Comparison of ENCODE assay signal across 7 mouse cellular contexts in genomic region chr16:58523972-58524850, GRCm38 (mm10). TPM values are rescaled to one million over a fixed set of nuclear protein-coding genes. Genes with fewer than 3 reads are reported as not detected.
A peak's percentile ranks its signal among the peaks of the same experiment; 100 is the strongest.
DNase-seq lines count a peak whose midpoint lies in the region; ATAC-seq and TF ChIP-seq lines count a peak whose summit lies in the region.

Gene St3gal6 (minus strand): TSS chr16:58524243.

- dilution Hi-C loops in CH12.LX (cut with MboI; ENCODE audit: extremely low pct_ligation_motif_present, extremely low pct_unique_long_range_greater_than_20kb, low sequenced_read_pairs), result no loop called here

- no peak for ATAC-seq in forebrain, embryonic 13.5 days
- no peak for ATAC-seq in hematopoietic stem cell, adult 5-6 weeks (replicated peaks in 1 of 2; ENCODE audit: insufficient read depth in 1 of 2, low FRiP score in 2 of 2, low TSS enrichment in 1 of 2, low read depth in 1 of 2, poor library complexity in 2 of 2, severe bottlenecking in 2 of 2)
- ATAC-seq in liver, embryonic 13.5 days (ENCODE audit: low read depth), result no peak

- H3K36me3 ChIP-seq in CH12.LX (replicated peaks in 1 of 2; ENCODE audit: control insufficient read depth in 1 of 2, insufficient read depth in 1 of 2, low read length in 1 of 2) (no peaks in the 10 kb centered on the region), ES-E14 (ENCODE audit: control insufficient read depth, insufficient read depth, low read length, poor library complexity, severe bottlenecking) (no peaks in the 10 kb centered on the region)
- no peaks in the 10 kb centered on the region for H3K36me3 ChIP-seq in forebrain, embryonic 13.5 days (ENCODE audit: poor library complexity, severe bottlenecking)
- H3K36me3 ChIP-seq in liver, embryonic 13.5 days, result no peaks in the 10 kb centered on the region

- no peak for TF ChIP-seq CTCF in CH12.LX (conservative IDR thresholded peaks at IDR 0.05 in 1 of 2, IDR thresholded peaks at IDR 0.05 in 1 of 2; ENCODE audit: low read depth in 2 of 2, low read length in 2 of 2)

- H3K27ac ChIP-seq in CH12.LX (ENCODE audit: insufficient read depth, low read depth) (peak within 1 kb of the TSS; percentile 89), ES-E14 (ENCODE audit: insufficient read depth, low read depth, low read length, poor library complexity, severe bottlenecking) (no peak within 1 kb of the TSS)
- H3K27ac ChIP-seq in forebrain, embryonic 13.5 days, result no peak within 1 kb of the TSS
- H3K27ac ChIP-seq in liver, embryonic 13.5 days, result peak within 1 kb of the TSS; percentile 90

- H3K4me3 ChIP-seq in CH12.LX (replicated peaks in 1 of 3; ENCODE audit: low read depth in 2 of 3, low read length in 2 of 3, poor library complexity in 1 of 3) (peak within 1 kb of the TSS; percentile 89 to 97 (median 95)), ES-E14 (ENCODE audit: insufficient read depth in 1 of 2, low read depth in 1 of 2, low read length in 2 of 2, poor library complexity in 1 of 2, severe bottlenecking in 1 of 2) (peak within 1 kb of the TSS; percentile 73 to 76)
- peak within 1 kb of the TSS; percentile 77 for H3K4me3 ChIP-seq in forebrain, embryonic 13.5 days
- peak within 1 kb of the TSS; percentile 86 for H3K4me3 ChIP-seq in liver, embryonic 13.5 days (replicated peaks)

- no peaks in the 10 kb centered on the region for H3K27me3 ChIP-seq in CH12.LX (replicated peaks)
- peaks cover 8% of the 10 kb centered on the region for H3K27me3 ChIP-seq in forebrain, embryonic 13.5 days
- H3K27me3 ChIP-seq in liver, embryonic 13.5 days, result no peaks in the 10 kb centered on the region

- H3K79me2 ChIP-seq in CH12.LX (replicated peaks; ENCODE audit: control insufficient read depth, extremely low read depth, insufficient read depth, poor library complexity, severe bottlenecking), result peaks cover 44% of the 10 kb centered on the region

- in situ Hi-C loops in CH12.LX (cut with MboI; ENCODE audit: low pct_ligation_motif_present, low pct_unique_long_range_greater_than_20kb, low sequenced_read_pairs) (no loop called here), ES-E14 (cut with MboI; ENCODE audit: low sequenced_read_pairs in 2 of 2, unreplicated experiment in 2 of 2) (no loop called here)

- no peak; the same call in 1 of the 2 replicates for TF ChIP-seq RAD21 in CH12.LX (IDR thresholded peaks at IDR 0.05; ENCODE audit: low read depth, low read length)

- peaks cover 0 to 7% of the 10 kb centered on the region in 2 experiments; a peak in 2 of 4 replicates for H3K4me1 ChIP-seq in CH12.LX (ENCODE audit: control insufficient read depth in 1 of 2, insufficient read depth in 2 of 2)
- H3K4me1 ChIP-seq in ES-E14 (ENCODE audit: control insufficient read depth in 2 of 2, insufficient read depth in 2 of 2, low read length in 2 of 2, poor library complexity in 1 of 2), result no peaks in the 10 kb centered on the region
- 0 out of 2 replicates have a peak, but pooled peaks cover 8% of the 10 kb centered on the region for H3K4me1 ChIP-seq in forebrain, embryonic 13.5 days
- peaks cover 69% of the 10 kb centered on the region for H3K4me1 ChIP-seq in liver, embryonic 13.5 days (replicated peaks)

- H3K9me3 ChIP-seq in CH12.LX (replicated peaks; ENCODE audit: low read length) (no peaks in the 10 kb centered on the region), ES-E14 (ENCODE audit: control insufficient read depth, insufficient read depth, low read depth, low read length) (no peaks in the 10 kb centered on the region)
- H3K9me3 ChIP-seq in forebrain, embryonic 13.5 days (replicated peaks), result peaks cover 7% of the 10 kb centered on the region; the same call in 1 of the 2 replicates
- H3K9me3 ChIP-seq in liver, embryonic 13.5 days (replicated peaks), result no peaks in the 10 kb centered on the region

- 93% methylated on average over 12 of the region's 12 CpGs for WGBS in forebrain, embryonic 13.5 days
- WGBS in liver, embryonic 13.5 days (ENCODE audit: insufficient replicate concordance), result 77% methylated on average over 12 of the region's 12 CpGs

- TF ChIP-seq POLR2A in CH12.LX (IDR thresholded peaks at IDR 0.05; ENCODE audit: low read depth, low read length), result no peak

- DNase-seq in CH12.LX (ENCODE audit: extremely low read depth) (peak; percentile 74), ES-E14 (ENCODE audit: low read depth, low spot score) (no peak)
- no peak for DNase-seq in liver, embryonic 13.5 days
- DNase-seq in cerebellum, adult 9-10 months, result no peak
- DNase-seq in urinary bladder, postnatal 14 days (ENCODE audit: low spot score), result no peak

- H3K4me2 ChIP-seq in CH12.LX (ENCODE audit: insufficient read depth, low read depth, poor library complexity, severe bottlenecking), result peak within 1 kb of the TSS; percentile 99
- H3K4me2 ChIP-seq in forebrain, embryonic 13.5 days, result peak within 1 kb of the TSS; percentile 96
- H3K4me2 ChIP-seq in liver, embryonic 13.5 days, result peak within 1 kb of the TSS; percentile 90

- peak; percentile 60 for TF ChIP-seq EP300 in CH12.LX (IDR thresholded peaks at IDR 0.05; ENCODE audit: low read length)

- H3K9ac ChIP-seq in CH12.LX (ENCODE audit: insufficient read depth, low read depth) (peak within 1 kb of the TSS; percentile 93), ES-E14 (ENCODE audit: insufficient read depth, low read depth, low read length, poor library complexity, severe bottlenecking) (peak within 1 kb of the TSS; percentile 57)
- H3K9ac ChIP-seq in forebrain, embryonic 13.5 days, result peak within 1 kb of the TSS; percentile 81
- peak within 1 kb of the TSS; percentile 93 for H3K9ac ChIP-seq in liver, embryonic 13.5 days

TF ChIP-seq in CH12.LX, 34 proteins besides CTCF, POLR2A, EP300 and RAD21 (continues in another document):
- TF ChIP-seq ETS1 (conservative IDR thresholded peaks at IDR 0.05; ENCODE audit: low read depth, low read length) (0 out of 2 replicates have a peak, but pooled peaks have one; percentile 36), POLR2AphosphoS2 (IDR thresholded peaks at IDR 0.05; ENCODE audit: low read depth, low read length) (no peak), NRF1 (IDR thresholded peaks at IDR 0.05; ENCODE audit: low read depth, low read length) (no peak), CHD1 (IDR thresholded peaks at IDR 0.05; ENCODE audit: low read depth, low read length) (peak; percentile 95), USF1 (IDR thresholded peaks at IDR 0.05; ENCODE audit: low read depth, low read length) (no peak), SMC3 (IDR thresholded peaks at IDR 0.05; ENCODE audit: low read depth, low read length) (no peak), JUN (IDR thresholded peaks at IDR 0.05; ENCODE audit: insufficient read depth, low read depth, low read length) (no peak), PAX5 (IDR thresholded peaks at IDR 0.05; ENCODE audit: low read length) (no peak), RCOR1 (conservative IDR thresholded peaks at IDR 0.05; ENCODE audit: low read depth, low read length) (no peak; the same call in 1 of the 2 replicates), MXI1 (IDR thresholded peaks at IDR 0.05; ENCODE audit: low read depth, low read length) (0 out of 2 replicates have a peak, but pooled peaks have one; percentile 53), USF2 (conservative IDR thresholded peaks at IDR 0.05; ENCODE audit: low read depth, low read length) (no peak), ZNF384 (IDR thresholded peaks at IDR 0.05; ENCODE audit: low read depth, low read length) (peak; percentile 57), BHLHE40 (IDR thresholded peaks at IDR 0.05; ENCODE audit: low read depth, low read length) (0 out of 2 replicates have a peak, but pooled peaks have one; percentile 14), CHD2 (IDR thresholded peaks at IDR 0.05; ENCODE audit: low read length) (peak; percentile 44; the same call in 1 of the 2 replicates), MEF2A (IDR thresholded peaks at IDR 0.05; ENCODE audit: borderline replicate concordance, low read depth, low read length) (0 out of 2 replicates have a peak, but pooled peaks have one; percentile 17), ZMIZ1 (IDR thresholded peaks at IDR 0.05; ENCODE audit: low read depth, low read length) (peak; percentile 51; the same call in 1 of the 2 replicates)

TF ChIP-seq in ES-E14, 5 proteins besides CTCF, POLR2A, EP300 and RAD21:
- no peak for TF ChIP-seq MAFK (IDR thresholded peaks at IDR 0.05; ENCODE audit: insufficient read depth, low read depth, low read length)
- no peak for TF ChIP-seq HCFC1 (IDR thresholded peaks at IDR 0.05; ENCODE audit: borderline replicate concordance, insufficient read depth, low read length)
- no peak for TF ChIP-seq CHD2 (IDR thresholded peaks at IDR 0.05; ENCODE audit: low read depth, low read length)
- TF ChIP-seq ZC3H11A (IDR thresholded peaks at IDR 0.05; ENCODE audit: borderline replicate concordance, low read depth, low read length), result no peak
- TF ChIP-seq ZNF384 (IDR thresholded peaks at IDR 0.05; ENCODE audit: low read depth, low read length), result no peak
TF ChIP-seq in ES-E14: peak in this region for 0.

RNA-seq across cellular contexts. Expression of gene St3gal6, which starts in this region (rescaled TPM):
- 149 and 167 TPM in 2 replicates for total RNA-seq in CH12.LX (2012; rRNA removed)
- 225 and 240 TPM in 2 replicates for total RNA-seq in CH12.LX (2014; rRNA removed)
- 391 and 420 TPM in 2 replicates for polyA plus RNA-seq in CH12.LX (2012; ENCODE audit: insufficient read length, low read depth)
- 0.90 and 2.2 TPM in 2 replicates for total RNA-seq in ES-E14 (2012; rRNA removed)
- polyA plus RNA-seq in forebrain, embryonic 13.5 days (2015; fragmentation: Nextera tagmentation; extraction: Ambion mirVana), result 5.3 and 5.7 TPM in 2 replicates
- total RNA-seq in hematopoietic stem cell, adult 5-6 weeks (2017), result 8.4 and 17.6 TPM in 2 replicates
- 43.5 and 47.6 TPM in 2 replicates for polyA plus RNA-seq in liver, embryonic 13.5 days (2015; fragmentation: Nextera tagmentation; extraction: Ambion mirVana)

Comparison
In these comparisons a context has a peak if more than half of its experiments do, and no peak if none do; other contexts are left out.
1. H3K27ac ChIP-seq: peak in CH12.LX (single experiment) and liver, embryonic 13.5 days (single experiment); none in ES-E14 (single experiment) and forebrain, embryonic 13.5 days (single experiment).
2. Peak in every context shown above with its lines, with median percentiles within 50 percentile points of each other: H3K4me2 ChIP-seq, H3K4me3 ChIP-seq and H3K9ac ChIP-seq.